In genomic region chr11:120224488-120225255, GRCm38 (mm10) we compare ENCODE assay signal across 8 mouse cellular contexts. TPM values are rescaled to one million over a fixed set of nuclear protein-coding genes. Genes with fewer than 3 reads are reported as not detected.
DNase-seq lines count a peak whose midpoint lies in the region; ATAC-seq lines count a peak whose summit lies in the region.

No protein-coding gene starts in this region.

- no peak for ATAC-seq in heart, embryonic 16.5 days (replicated peaks; ENCODE audit: extremely low read depth, insufficient read depth, low FRiP score)
- ATAC-seq in neural tube, embryonic 15.5 days (ENCODE audit: low FRiP score) = no peak

- DNase-seq in adrenal gland, adult 8-10 months = peak; percentile 35
- no peak for DNase-seq in adrenal gland, postnatal 10 days
- peak; percentile 47 for DNase-seq in cerebellum, adult 9-11 months
- peak; percentile 66 to 68 for DNase-seq in kidney, postnatal 36 days
- DNase-seq in spleen, postnatal 10 days (ENCODE audit: low spot score in 2 of 2) = no peak
- no peak for DNase-seq in ovary, adult 18-20 months (ENCODE audit: low spot score)

- H3K27me3 ChIP-seq in heart, embryonic 16.5 days (ENCODE audit: control insufficient read depth, insufficient read depth, low read length) = no peaks in the 10 kb centered on the region
- H3K27me3 ChIP-seq in neural tube, embryonic 15.5 days (replicated peaks) = no peaks in the 10 kb centered on the region

- no peak overlapping the region; the same call in 1 of the 2 replicates for H3K27ac ChIP-seq in heart, embryonic 16.5 days (ENCODE audit: low read length)
- H3K27ac ChIP-seq in neural tube, embryonic 15.5 days (replicated peaks) = peak overlapping the region; percentile 98

- peak overlapping the region; percentile 75 for H3K4me2 ChIP-seq in heart, embryonic 16.5 days (ENCODE audit: low read depth, low read length)
- peak overlapping the region; percentile 53 for H3K4me2 ChIP-seq in neural tube, embryonic 15.5 days

- 23% methylated on average over 11 of the region's 11 CpGs for WGBS in heart, embryonic 16.5 days
- 16% methylated on average over 11 of the region's 11 CpGs for WGBS in neural tube, embryonic 15.5 days

- peak overlapping the region; percentile 41 for H3K4me3 ChIP-seq in heart, embryonic 16.5 days (ENCODE audit: low read length)
- H3K4me3 ChIP-seq in neural tube, embryonic 15.5 days (replicated peaks) = peak overlapping the region; percentile 20

- H3K9ac ChIP-seq in heart, embryonic 16.5 days (ENCODE audit: low read length) = peak overlapping the region; percentile 71
- peak overlapping the region; percentile 42 for H3K9ac ChIP-seq in neural tube, embryonic 15.5 days (replicated peaks)

- no peaks in the 10 kb centered on the region for H3K36me3 ChIP-seq in heart, embryonic 16.5 days (ENCODE audit: control insufficient read depth, insufficient read depth)
- H3K36me3 ChIP-seq in neural tube, embryonic 15.5 days = no peaks in the 10 kb centered on the region

- no peaks in the 10 kb centered on the region for H3K9me3 ChIP-seq in heart, embryonic 16.5 days (replicated peaks; ENCODE audit: control insufficient read depth, low read length)
- no peaks in the 10 kb centered on the region for H3K9me3 ChIP-seq in neural tube, embryonic 15.5 days (replicated peaks)

- peaks cover 70% of the 10 kb centered on the region for H3K4me1 ChIP-seq in heart, embryonic 16.5 days (ENCODE audit: control insufficient read depth, insufficient read depth, low read length)
- peaks cover 77% of the 10 kb centered on the region for H3K4me1 ChIP-seq in neural tube, embryonic 15.5 days

RNA-seq across cellular contexts. Expression of gene Bahcc1, which starts 8.1 kb away (rescaled TPM):
- total RNA-seq in adrenal gland, adult 8-10 months (2022) = 10 to 100 TPM; 16.6 to 24.5 (median 19.5) TPM
- 10 to 100 TPM; 13.8 to 20.5 TPM for total RNA-seq in adrenal gland, postnatal 10 days (2021)
- 4.6 and 4.7 TPM in 2 replicates for polyA plus RNA-seq in heart, embryonic 16.5 days (2015; fragmentation: Nextera tagmentation; extraction: Ambion mirVana)
- polyA plus RNA-seq in neural tube, embryonic 15.5 days (2015; fragmentation: Nextera tagmentation; extraction: Ambion mirVana) = 8.7 and 10.4 TPM in 2 replicates

Comparison
In these comparisons a context has a peak if more than half of its experiments do, and no peak if none do; other contexts are left out.
1. DNase-seq: peak in adrenal gland, adult 8-10 months (single experiment), cerebellum, adult 9-11 months (single experiment) and kidney, postnatal 36 days (2 of 2); none in adrenal gland, postnatal 10 days (single experiment), spleen, postnatal 10 days (0 of 2) and ovary, adult 18-20 months (single experiment).